Mouse (Mus musculus) lung, postnatal 10 days (tissue): ENCODE data around the gene Phf1.
A peak's percentile ranks its signal among the peaks of the same experiment; 100 is the strongest.
"Not testable (repeated sequence)": the region's sequence is repeated elsewhere in the genome, so short reads cannot be mapped to it uniquely, and the experiment has no call there.

ENCODE experiments used
- DNase-seq: peaks from one replicate; pipeline ENCODE4 v3.0.0; 2021

Gene Phf1

DNA sequence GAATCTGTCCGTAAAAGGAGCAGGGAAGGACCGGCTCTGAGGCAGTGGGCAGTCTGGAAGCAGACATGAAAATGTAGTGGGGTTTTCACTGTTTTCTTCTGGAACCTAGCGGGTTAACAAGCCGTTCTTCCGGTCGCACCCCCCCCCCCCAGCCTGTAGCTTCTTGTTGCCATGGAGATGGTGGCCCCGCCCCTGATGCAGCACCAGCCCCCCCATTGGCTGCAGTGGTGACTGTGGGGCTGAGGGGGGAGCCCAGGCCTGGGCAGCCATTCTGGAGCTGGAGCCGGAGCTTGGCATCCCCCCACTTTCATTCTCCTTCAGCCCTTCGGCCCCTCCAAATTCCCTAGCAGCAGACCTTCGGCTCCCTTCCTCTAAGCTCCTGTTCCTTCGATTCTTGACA, 18.6 kb downstream of the Phf1 start:
- DNase-seq: peak; percentile 94

DNA sequence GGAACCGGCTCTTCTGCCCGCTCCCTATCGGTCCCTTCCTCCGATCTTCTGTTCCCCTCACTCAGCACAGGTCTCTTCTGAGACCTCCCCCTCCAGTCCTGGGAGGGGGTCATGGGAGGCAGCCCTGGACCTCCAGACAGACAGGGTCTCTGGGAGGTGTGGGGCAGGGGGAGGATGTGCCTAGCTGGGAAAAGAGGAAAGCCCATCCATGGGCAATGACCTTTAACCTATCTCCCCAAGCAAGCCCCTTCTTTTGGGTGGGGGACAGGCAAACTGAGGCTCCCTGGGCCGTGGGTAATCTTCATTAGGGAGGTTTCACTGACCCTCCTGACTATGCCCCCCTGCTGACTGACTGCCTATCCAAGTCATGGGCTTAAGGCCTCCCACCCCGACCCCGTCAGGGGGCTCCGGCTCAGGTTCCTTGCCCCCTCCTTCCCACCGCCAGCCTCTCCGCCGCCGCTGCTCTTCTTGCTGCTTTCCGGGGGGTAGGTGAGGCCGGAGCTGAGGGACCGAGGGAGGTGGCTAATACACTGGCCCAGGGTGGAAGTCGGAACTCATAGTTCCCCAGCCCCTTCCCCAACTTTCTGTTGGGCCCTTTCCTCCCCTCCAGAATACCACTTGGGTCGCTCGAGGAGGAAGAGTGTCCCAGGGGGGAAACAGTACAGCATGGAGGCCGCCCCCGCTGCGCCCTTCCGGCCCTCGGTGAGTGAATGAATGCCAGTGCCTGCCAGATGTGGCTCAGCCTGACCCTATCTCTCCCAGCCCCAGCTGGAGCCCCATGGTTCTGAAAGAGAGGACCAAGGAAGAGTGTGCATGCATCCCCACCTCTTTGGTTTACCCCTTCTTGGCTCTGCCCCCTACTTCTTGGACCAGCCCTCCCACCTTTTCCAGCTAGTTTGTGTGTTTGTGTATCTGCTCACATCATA, 19.4 kb downstream of the Phf1 start:
- no peak for DNase-seq

- DNase-seq: no peak
These were observed 20.3 kb downstream of the Phf1 start for GRCm38 (mm10) chr17:26953201-26953600.

DNA sequence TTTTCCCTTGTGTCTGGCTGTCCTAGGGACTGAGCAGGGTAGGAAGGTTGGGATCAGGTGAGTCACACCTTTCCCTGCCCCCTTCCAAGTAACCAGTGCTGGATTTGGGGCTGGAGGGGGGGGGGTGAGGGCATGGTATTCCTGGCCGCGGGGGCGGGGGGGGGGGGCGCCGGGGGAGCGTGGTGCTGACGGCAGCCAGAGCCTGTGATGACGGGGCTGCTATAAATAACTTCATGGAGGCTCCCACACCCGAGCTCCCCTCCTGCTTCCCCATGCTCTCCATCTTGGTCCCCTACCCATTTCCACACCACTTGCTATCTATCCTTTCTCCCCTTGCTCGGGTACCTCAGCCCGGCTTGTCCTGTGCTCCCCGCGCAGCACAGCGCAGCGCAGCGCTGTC, 20.9 kb downstream of the Phf1 start:
- no peak for DNase-seq

GRCm38 (mm10) chr17:26956309-26956708, 23.5 kb downstream of the Phf1 start:
- DNase-seq: no peak

GRCm38 (mm10) chr17:26956895-26957294, 24.0 kb downstream of the Phf1 start:
- DNase-seq: no peak

GRCm38 (mm10) chr17:26957872-26958271, 25.0 kb downstream of the Phf1 start:
- DNase-seq: no peak

- no peak for DNase-seq
These were observed 26.0 kb downstream of the Phf1 start for GRCm38 (mm10) chr17:26958880-26959279.

DNA sequence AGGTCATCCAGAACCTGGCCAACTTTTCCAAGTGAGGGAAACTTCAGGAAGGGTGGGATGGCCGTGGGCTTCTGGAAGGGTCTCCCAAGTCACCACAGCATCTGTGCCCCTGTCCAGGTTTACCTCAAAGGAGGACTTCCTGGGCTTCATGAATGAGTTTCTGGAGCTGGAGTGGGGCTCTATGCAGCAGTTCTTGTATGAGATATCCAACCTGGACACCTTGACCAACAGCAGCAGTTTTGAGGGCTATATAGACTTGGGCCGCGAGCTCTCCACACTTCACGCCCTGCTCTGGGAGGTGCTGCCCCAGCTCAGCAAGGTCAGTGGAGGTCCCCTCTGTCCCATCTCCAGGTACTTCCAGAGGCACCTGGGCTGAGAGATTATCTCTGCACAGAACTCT, 27.0 kb downstream of the Phf1 start:
- no peak for DNase-seq

GRCm38 (mm10) chr17:26961572-26962240, 28.9 kb downstream of the Phf1 start:
- DNase-seq: no peak

- no peak for DNase-seq
These were observed 34.1 kb downstream of the Phf1 start for GRCm38 (mm10) chr17:26966993-26967392.

DNA sequence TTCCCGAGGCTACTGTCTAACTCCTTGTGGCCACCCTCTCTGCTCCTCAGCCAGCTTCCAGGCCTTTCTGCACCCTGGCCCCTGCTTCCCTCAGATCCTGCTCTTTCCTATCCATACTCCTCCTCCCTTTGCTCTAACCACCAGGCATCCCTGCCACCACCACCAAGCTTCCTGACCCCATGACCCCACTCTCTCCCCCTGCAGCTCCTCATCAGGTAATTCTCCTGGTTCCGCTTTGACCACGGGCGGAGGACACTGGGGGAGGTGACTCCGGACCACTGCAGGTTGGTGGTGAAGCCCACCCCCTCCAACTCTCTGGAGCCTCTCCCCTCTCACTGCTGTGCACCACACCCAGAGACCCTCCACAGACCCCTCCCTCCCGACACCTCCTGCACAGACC, 34.6 kb downstream of the Phf1 start:
- DNase-seq: no peak

DNA sequence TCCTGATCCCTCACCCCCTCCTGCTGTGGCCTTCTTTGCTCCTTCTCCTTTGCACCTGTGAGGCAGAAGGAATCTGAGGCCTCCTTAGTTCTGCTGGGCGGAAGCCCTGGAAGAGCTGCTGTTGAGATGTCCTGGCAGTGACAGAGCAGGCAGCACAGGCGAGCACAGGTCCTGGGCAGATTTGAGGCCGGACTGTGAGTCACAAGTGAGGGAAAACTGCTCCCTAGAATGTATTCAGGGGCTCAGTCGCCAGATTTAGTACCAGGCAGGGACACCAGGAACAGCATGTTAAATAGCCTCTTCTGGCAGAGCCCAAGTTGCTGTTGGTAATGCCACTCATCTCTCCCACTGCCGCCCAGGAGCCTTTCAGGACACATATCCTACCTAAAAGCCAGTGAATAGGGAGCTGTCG, 35.4 kb downstream of the Phf1 start:
- DNase-seq: no peak

DNA sequence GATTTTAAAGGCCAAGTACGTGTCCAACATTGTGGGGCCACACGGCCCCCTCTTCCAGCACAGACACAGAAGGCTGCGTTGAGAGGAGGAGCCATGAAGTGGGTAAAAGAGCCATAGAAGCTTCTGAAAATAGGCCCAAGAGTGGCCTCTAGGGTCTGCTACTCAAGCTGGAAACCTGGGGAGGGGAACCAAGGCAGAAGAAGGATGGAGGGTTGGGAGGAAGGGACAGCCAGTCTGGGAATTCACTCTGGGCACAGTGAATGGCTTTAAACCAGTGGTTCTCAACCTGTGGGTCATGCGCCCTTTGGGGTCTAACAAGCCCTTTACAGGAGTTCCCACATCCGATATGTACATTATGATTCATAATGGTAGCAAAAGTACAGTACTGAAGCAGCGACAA, 36.4 kb downstream of the Phf1 start:
- no peak for DNase-seq

- no peak for DNase-seq
These were observed 37.4 kb downstream of the Phf1 start for GRCm38 (mm10) chr17:26970221-26970620.

GRCm38 (mm10) chr17:26971247-26971905, 38.5 kb downstream of the Phf1 start:
- no peak for DNase-seq

DNA sequence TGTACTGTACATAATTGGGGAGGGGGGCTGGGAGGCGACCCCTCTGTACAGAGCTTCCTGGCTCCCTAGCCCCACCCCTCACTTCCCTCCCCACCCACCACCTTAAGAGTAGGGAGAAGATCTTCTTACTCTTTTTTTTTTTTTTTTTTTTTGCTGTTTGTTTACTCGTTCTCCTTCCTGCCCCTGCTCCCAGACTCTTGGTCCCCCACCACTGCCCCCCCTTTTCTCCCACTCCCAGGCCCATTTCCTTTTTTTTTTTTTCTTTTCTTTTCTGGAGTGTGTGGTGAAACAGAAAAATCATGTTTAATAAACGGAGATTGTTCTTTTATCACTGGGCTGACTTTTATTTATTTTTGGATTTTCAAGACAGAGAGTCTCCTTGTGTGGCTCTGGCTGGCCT, 39.3 kb downstream of the Phf1 start:
- DNase-seq: peak; percentile 60

GRCm38 (mm10) chr17:26972703-26973574, 40.1 kb downstream of the Phf1 start, which contains the start of gene Zbtb9:
Gene Zbtb9, plus strand, starts transcription at chr17:26973167.
- DNase-seq: peak; percentile 98

GRCm38 (mm10) chr17:26974547-26974946, 41.7 kb downstream of the Phf1 start:
- no peak for DNase-seq

- no peak for DNase-seq
These were observed 42.6 kb downstream of the Phf1 start for GRCm38 (mm10) chr17:26975415-26975814.

DNA sequence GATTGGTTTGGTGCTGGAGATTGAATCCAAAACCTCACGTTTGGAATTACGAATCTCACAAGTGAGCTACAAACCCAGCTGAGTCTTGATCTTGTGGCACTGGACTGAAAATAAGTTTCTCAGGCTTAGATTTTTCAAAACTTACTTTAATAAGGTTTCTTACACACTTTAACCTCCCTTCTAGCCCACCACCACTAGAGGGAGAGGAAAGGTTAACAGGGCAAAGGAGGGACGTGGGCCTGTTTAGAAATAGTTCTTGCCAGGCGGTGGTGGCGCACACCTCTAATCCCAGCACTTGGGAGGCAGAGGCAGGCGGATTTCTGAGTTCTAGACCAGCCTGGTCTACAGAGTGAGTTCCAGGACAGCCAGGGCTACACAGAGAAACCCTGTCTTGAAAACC, 44.5 kb downstream of the Phf1 start:
- not testable (repeated sequence) for DNase-seq

DNA sequence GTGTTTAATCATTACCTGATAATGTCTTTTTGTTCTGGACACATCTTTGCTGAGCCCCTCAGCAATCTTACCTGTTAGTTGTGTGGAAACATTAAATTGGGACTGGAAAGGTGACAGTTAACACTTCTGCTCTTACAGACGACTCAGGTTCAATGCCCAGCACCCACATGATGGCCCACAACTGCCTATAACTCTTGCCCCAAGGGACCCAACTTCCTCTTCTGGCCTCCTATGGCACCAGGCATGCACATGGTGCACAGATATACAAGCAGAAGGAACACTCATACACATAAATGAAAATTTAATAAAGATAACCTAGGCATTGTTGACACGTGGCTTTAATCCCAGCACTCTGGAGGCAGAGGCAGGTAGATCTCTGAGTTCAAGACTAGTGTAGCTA, 46.6 kb downstream of the Phf1 start:
- no peak for DNase-seq

DNA sequence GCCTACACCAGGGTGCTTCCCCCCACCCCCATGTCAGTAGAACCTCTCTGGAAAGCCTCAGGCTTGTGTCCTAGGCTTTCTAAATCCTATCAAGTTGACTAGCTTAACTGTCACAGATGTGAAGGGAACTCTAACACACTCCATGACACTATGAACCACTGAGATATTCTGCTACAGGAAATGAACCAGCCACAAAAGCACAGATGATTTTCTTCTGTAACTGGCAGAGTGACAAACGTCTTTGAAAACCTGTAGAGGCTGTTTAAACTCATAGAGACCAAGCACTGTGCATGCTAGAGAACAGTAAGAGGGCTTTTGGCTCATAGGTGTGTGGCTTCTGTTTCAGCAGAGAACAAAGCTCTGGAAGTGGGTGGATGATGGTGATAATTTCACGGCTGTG, 48.2 kb downstream of the Phf1 start:
- no peak for DNase-seq
